ENCODE assay signal across 8 mouse cellular contexts in genomic region chr15:79926856-79927416, GRCm38 (mm10). TPM values are rescaled to one million over a fixed set of nuclear protein-coding genes. Genes with fewer than 3 reads are reported as not detected.
DNase-seq lines count a peak whose midpoint lies in the region; ATAC-seq and TF ChIP-seq lines count a peak whose summit lies in the region.

No protein-coding gene starts in this region.

- DNase-seq in adrenal gland, postnatal 10 days, result peak; percentile 10
- no peak for DNase-seq in adrenal gland, postnatal 25 days
- DNase-seq in midbrain, postnatal 0 days (ENCODE audit: low spot score), result no peak
- DNase-seq in gastrocnemius, postnatal 14 days, result no peak
- DNase-seq in gastrocnemius, adult 8-10 months (ENCODE audit: low spot score in 2 of 2), result no peak

- H3K4me1 ChIP-seq in megakaryocyte, embryonic 14.5 days, result peaks cover 31% of the 10 kb centered on the region
- peaks cover 18% of the 10 kb centered on the region for H3K4me1 ChIP-seq in hindbrain, embryonic 15.5 days (replicated peaks)
- H3K4me1 ChIP-seq in midbrain, postnatal 0 days (ENCODE audit: insufficient read depth, low read length), result 0 out of 2 replicates have a peak, but pooled peaks cover 6% of the 10 kb centered on the region

- peak overlapping the region; percentile 63 for H3K27ac ChIP-seq in hindbrain, embryonic 15.5 days (replicated peaks)
- H3K27ac ChIP-seq in midbrain, postnatal 0 days (ENCODE audit: low read depth, low read length), result peak overlapping the region; percentile 59; the same call in 1 of the 2 replicates

- no peak for TF ChIP-seq CTCF in midbrain, postnatal 0 days (IDR thresholded peaks at IDR 0.05)

- H3K4me2 ChIP-seq in hindbrain, embryonic 15.5 days, result peak overlapping the region; percentile 83
- peak overlapping the region; percentile 81 for H3K4me2 ChIP-seq in midbrain, postnatal 0 days (ENCODE audit: low read depth, low read length, poor library complexity, severe bottlenecking)

- H3K4me3 ChIP-seq in megakaryocyte, embryonic 14.5 days (replicated peaks), result peak overlapping the region; percentile 91
- H3K4me3 ChIP-seq in hindbrain, embryonic 15.5 days, result peak overlapping the region; percentile 59; the same call in 1 of the 2 replicates
- H3K4me3 ChIP-seq in midbrain, postnatal 0 days (ENCODE audit: low read depth, low read length), result peak overlapping the region; percentile 55; the same call in 1 of the 2 replicates

- 82% methylated on average over 11 of the region's 11 CpGs for WGBS in hindbrain, embryonic 15.5 days
- WGBS in midbrain, postnatal 0 days, result 78% methylated on average over 11 of the region's 11 CpGs

- peaks cover 22% of the 10 kb centered on the region for H3K27me3 ChIP-seq in megakaryocyte, embryonic 14.5 days (replicated peaks)
- no peaks in the 10 kb centered on the region for H3K27me3 ChIP-seq in hindbrain, embryonic 15.5 days
- no peaks in the 10 kb centered on the region for H3K27me3 ChIP-seq in midbrain, postnatal 0 days (ENCODE audit: insufficient read depth, low read length)

- ATAC-seq in megakaryocyte, adult 5-6 weeks (ENCODE audit: poor library complexity, severe bottlenecking), result no peak
- ATAC-seq in hindbrain, embryonic 15.5 days (ENCODE audit: low FRiP score, low read depth), result no peak
- no peak for ATAC-seq in midbrain, postnatal 0 days (ENCODE audit: low FRiP score)

- intact Hi-C loops in gastrocnemius, postnatal 14 days (cut with DNase I; ENCODE audit: low total_unique reads), result no loop called here

- H3K36me3 ChIP-seq in megakaryocyte, embryonic 14.5 days (replicated peaks; ENCODE audit: low read length), result peaks cover 49% of the 10 kb centered on the region
- 0 out of 2 replicates have a peak, but pooled peaks cover 2% of the 10 kb centered on the region for H3K36me3 ChIP-seq in hindbrain, embryonic 15.5 days
- H3K36me3 ChIP-seq in midbrain, postnatal 0 days (ENCODE audit: insufficient read depth, low read length), result peaks cover 4% of the 10 kb centered on the region; the same call in 1 of the 2 replicates

- H3K9me3 ChIP-seq in megakaryocyte, embryonic 14.5 days, result peaks cover 4% of the 10 kb centered on the region; the same call in 1 of the 2 replicates
- no peaks in the 10 kb centered on the region for H3K9me3 ChIP-seq in hindbrain, embryonic 15.5 days
- no peaks in the 10 kb centered on the region for H3K9me3 ChIP-seq in midbrain, postnatal 0 days (ENCODE audit: low read length)

- peak overlapping the region; percentile 58 for H3K9ac ChIP-seq in hindbrain, embryonic 15.5 days
- peak overlapping the region; percentile 54 for H3K9ac ChIP-seq in midbrain, postnatal 0 days (replicated peaks; ENCODE audit: low read length, poor library complexity, severe bottlenecking)

RNA-seq across cellular contexts. Expression of gene Apobec3, which starts 35.5 kb away (rescaled TPM):
- 10 to 100 TPM; 16.0 to 30.6 TPM for total RNA-seq in adrenal gland, postnatal 10 days (2021)
- 17.5 and 25.0 TPM in 2 replicates for total RNA-seq in adrenal gland, postnatal 25 days (2021)
- polyA plus RNA-seq in megakaryocyte, embryonic 14.5 days (2012; ENCODE audit: insufficient read depth, low replicate concordance), result 0.81 and 1.1 TPM in 2 replicates
- total RNA-seq in megakaryocyte, adult 5-6 weeks (2015), result 129 and 148 TPM in 2 replicates
- total RNA-seq in megakaryocyte, adult 5-6 weeks (2017), result 124 and 125 TPM in 2 replicates
- polyA plus RNA-seq in hindbrain, embryonic 15.5 days (2015; fragmentation: Nextera tagmentation; extraction: Ambion mirVana), result 4.3 and 5.7 TPM in 2 replicates
- 3.4 and 5.4 TPM in 2 replicates for total RNA-seq in midbrain, postnatal 0 days (2014; rRNA removed)
- polyA plus RNA-seq in midbrain, postnatal 0 days (2015; fragmentation: Nextera tagmentation; extraction: Ambion mirVana), result 3.3 and 3.4 TPM in 2 replicates
- 1 to 10 TPM; 4.7 to 7.9 TPM for total RNA-seq in gastrocnemius, postnatal 14 days (2021)
- 1 to 10 TPM; 1.4 to 2.4 (median 2.0) TPM for total RNA-seq in gastrocnemius, adult 8-10 months (2022)

RNA-seq across cellular contexts. Expression of gene Cbx7, which starts 44.0 kb away (rescaled TPM):
- total RNA-seq in adrenal gland, postnatal 10 days (2021), result 10 to 100 TPM in 1 of 2 experiments, 1 to 10 TPM in 1; 8.1 to 11.1 TPM
- total RNA-seq in adrenal gland, postnatal 25 days (2021), result 15.7 and 22.4 TPM in 2 replicates
- 2.2 and 5.7 TPM in 2 replicates for polyA plus RNA-seq in megakaryocyte, embryonic 14.5 days (2012; ENCODE audit: insufficient read depth, low replicate concordance)
- 4.9 and 5.5 TPM in 2 replicates for total RNA-seq in megakaryocyte, adult 5-6 weeks (2015)
- total RNA-seq in megakaryocyte, adult 5-6 weeks (2017), result 3.9 and 7.0 TPM in 2 replicates
- 4.5 and 4.7 TPM in 2 replicates for polyA plus RNA-seq in hindbrain, embryonic 15.5 days (2015; fragmentation: Nextera tagmentation; extraction: Ambion mirVana)
- total RNA-seq in midbrain, postnatal 0 days (2014; rRNA removed), result 7.7 and 14.9 TPM in 2 replicates
- 3.4 and 3.5 TPM in 2 replicates for polyA plus RNA-seq in midbrain, postnatal 0 days (2015; fragmentation: Nextera tagmentation; extraction: Ambion mirVana)
- 1 to 10 TPM; 3.7 to 4.5 TPM for total RNA-seq in gastrocnemius, postnatal 14 days (2021)
- total RNA-seq in gastrocnemius, adult 8-10 months (2022), result 10 to 100 TPM; 19.1 to 26.4 (median 20.8) TPM
